Mouse (Mus musculus) forebrain, embryonic 10.5 days (tissue): Measurements from ENCODE around the gene Dnajb13. TPM values are rescaled to one million over a fixed set of nuclear protein-coding genes. Genes with fewer than 3 reads are reported as not detected.

Experiments used
- DNase-seq: peaks from one replicate; pipeline ENCODE4 v3.0.0-alpha.2; 2017; ENCODE audit warnings: low spot score; ENCODE audit errors: extremely low spot score
- H3K27ac ChIP-seq: fragments of 300-500 bp; sonication (generic); 2 replicates; pipeline ENCODE4 v1.5.1; 2016; ENCODE audit warnings: mild to moderate bottlenecking
- H3K27me3 ChIP-seq: fragments of 300-500 bp; sonication (generic); 2 replicates; pipeline ENCODE4 v1.6.1; 2016; ENCODE audit warnings: mild to moderate bottlenecking; ENCODE audit not compliant: poor library complexity, severe bottlenecking
- H3K36me3 ChIP-seq: fragments of 300-500 bp; sonication (generic); replicated peaks from 2 replicates; pipeline ENCODE4 v1.6.1; 2016; ENCODE audit warnings: mild to moderate bottlenecking, moderate library complexity
- H3K4me1 ChIP-seq: fragments of 300-500 bp; sonication (generic); 2 replicates; pipeline ENCODE4 v1.6.1; 2016
- H3K4me3 ChIP-seq: fragments of 300-500 bp; sonication (generic); 2 replicates; pipeline ENCODE4 v1.5.1; 2016; ENCODE audit warnings: mild to moderate bottlenecking, moderate library complexity
- H3K9me3 ChIP-seq: fragments of 300-500 bp; sonication (generic); 2 replicates; pipeline ENCODE4 v1.6.1; 2016; ENCODE audit warnings: mild to moderate bottlenecking, moderate library complexity
- WGBS: fragments of 180-500 bp; shearing (Covaris S2); methylation state at CpG from one replicate; pipeline ENCODE4 v1.1.7; 2016; 5-methylcytosine and 5-hydroxymethylcytosine counted together
- polyA plus RNA-seq: library from polyadenylated mRNA; unstranded; fragments of >200 nt; fragmentation: Nextera tagmentation; extraction: Ambion mirVana; gene quantifications from 2 replicates; pipeline ENCODE4 v1.2.1, GENCODE M21; 2016

Gene Dnajb13
- 0.26 and 0.30 TPM in 2 replicates for polyA plus RNA-seq

DNA sequence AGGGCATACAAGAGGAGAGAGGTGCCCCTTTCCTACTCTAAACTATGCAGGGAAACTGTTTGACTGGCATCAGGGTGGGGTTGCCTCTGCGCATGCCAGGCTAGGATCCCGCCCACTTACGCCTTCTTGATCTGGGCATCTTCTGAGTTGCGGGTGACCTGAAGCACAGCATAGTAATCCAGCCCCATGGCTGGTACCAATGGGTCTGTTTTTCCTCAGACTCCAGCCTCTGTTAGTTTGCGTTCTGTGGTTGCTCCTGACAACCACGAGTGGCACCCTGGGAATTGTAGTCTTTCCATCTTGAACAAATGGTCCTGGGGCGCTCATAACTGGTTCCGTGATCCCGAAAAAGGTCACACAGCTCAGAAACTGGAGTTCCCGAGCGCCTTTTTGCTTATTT is at the start of gene Dnajb13:
Gene Dnajb13 (minus strand): TSS at position 388 of the 400 bp plus-strand sequence.
- H3K9me3 ChIP-seq, result no peaks in the 10 kb centered on the region
- WGBS, result 49% methylated on average over 11 of the region's 11 CpGs
- 0 out of 2 replicates have a peak, but pooled peaks cover 5% of the 10 kb centered on the region for H3K4me1 ChIP-seq
- H3K4me3 ChIP-seq, result no peak within 1 kb of the TSS
- no peak for DNase-seq
- no peak within 1 kb of the TSS for H3K27ac ChIP-seq
- H3K36me3 ChIP-seq, result no peaks in the 10 kb centered on the region
- no peaks in the 10 kb centered on the region for H3K27me3 ChIP-seq

DNA sequence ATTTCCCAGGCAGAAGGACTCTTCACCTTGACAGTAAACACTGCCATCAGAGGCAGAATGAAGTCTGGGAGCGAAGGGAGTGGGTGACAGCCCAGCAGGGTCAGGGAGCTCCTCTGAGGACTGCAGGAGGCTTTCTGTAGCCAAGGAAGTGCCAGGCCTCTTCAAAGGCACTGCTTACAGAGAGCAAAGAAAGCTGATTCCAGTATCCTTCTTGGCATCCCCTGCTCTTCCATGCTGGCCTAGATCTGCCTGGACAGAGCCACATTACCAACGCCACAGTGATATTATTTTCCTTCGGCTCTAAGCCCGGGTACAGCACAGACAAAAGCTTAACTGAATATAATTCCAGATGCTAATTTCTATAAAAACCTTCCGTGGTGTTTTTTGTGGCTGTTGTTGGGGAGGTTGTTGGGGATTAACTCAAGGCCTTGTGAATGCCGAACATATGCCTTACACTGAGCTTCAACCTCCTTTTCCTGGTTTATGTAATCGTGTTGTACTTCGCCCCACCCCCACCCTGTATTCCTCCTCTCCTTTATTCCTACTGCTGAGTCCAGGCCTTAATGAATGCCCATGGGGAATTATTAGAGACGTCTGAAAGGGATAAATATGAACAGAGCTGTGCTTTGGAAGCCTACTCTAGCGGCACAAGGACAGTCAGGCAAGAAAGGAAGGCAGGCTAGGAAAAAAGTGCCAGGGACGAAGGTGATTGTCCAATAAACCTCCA is 47.3 kb upstream of the Dnajb13 start:
- H3K36me3 ChIP-seq, result peaks cover 7% of the 10 kb centered on the region; the same call in 1 of the 2 replicates
- DNase-seq, result no peak
- H3K27me3 ChIP-seq, result no peaks in the 10 kb centered on the region
- H3K27ac ChIP-seq, result no peak overlapping the region
- H3K4me3 ChIP-seq, result no peak overlapping the region
- WGBS, result 83% methylated on average over 11 of the region's 11 CpGs
- H3K4me1 ChIP-seq, result 0 out of 2 replicates have a peak, but pooled peaks cover 4% of the 10 kb centered on the region
- H3K9me3 ChIP-seq, result no peaks in the 10 kb centered on the region

DNA sequence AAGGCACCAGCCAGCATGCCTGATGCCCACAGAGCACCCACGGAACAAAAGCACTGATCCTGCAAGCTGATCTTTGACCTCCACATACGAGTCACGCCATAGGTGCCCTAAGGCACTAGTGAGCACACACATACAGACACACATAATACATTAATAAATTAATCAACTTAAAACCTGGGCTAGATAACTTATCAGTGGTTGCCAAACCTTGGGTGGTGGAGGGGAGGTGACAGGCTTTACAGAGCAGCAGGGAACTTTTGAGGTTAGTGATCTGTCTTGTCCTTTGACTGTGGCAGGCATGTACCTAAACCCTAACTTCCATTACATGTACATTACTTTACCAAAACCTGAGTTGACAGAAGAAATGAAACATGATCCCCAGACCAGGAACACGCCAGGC is 44.6 kb upstream of the Dnajb13 start:
- H3K9me3 ChIP-seq, result no peaks in the 10 kb centered on the region
- H3K36me3 ChIP-seq, result no peaks in the 10 kb centered on the region; the same call in 1 of the 2 replicates
- H3K4me1 ChIP-seq, result peaks cover 17% of the 10 kb centered on the region
- no peak overlapping the region for H3K4me3 ChIP-seq
- DNase-seq, result no peak
- no peaks in the 10 kb centered on the region for H3K27me3 ChIP-seq
- WGBS, result 89% methylated on average over 4 of the region's 4 CpGs
- H3K27ac ChIP-seq, result no peak overlapping the region

DNA sequence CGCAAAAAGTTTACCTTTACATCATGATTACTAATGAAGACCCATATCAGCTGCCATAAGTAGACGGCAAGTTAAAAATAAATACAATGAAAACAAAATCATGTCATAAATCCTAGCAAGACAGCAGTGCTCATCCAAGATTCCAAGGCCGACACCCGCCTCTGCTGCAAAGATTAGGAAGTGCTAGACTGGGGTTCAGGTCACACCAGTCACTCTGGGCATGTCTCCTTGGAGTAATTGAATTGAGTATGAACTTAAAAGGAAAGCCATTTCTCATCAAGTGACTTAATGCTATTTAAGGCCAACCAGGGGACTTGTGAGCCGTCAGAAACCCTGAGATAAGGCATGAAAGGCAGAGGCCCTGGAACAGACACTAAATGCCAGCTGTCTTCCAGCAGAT is 42.5 kb upstream of the Dnajb13 start:
- DNase-seq, result no peak
- no peak overlapping the region for H3K4me3 ChIP-seq
- H3K27me3 ChIP-seq, result no peaks in the 10 kb centered on the region
- no peak overlapping the region for H3K27ac ChIP-seq
- H3K36me3 ChIP-seq, result no peaks in the 10 kb centered on the region; the same call in 1 of the 2 replicates
- H3K9me3 ChIP-seq, result no peaks in the 10 kb centered on the region
- WGBS, result 91% methylated on average over 5 of the region's 5 CpGs
- peaks cover 15% of the 10 kb centered on the region for H3K4me1 ChIP-seq

DNA sequence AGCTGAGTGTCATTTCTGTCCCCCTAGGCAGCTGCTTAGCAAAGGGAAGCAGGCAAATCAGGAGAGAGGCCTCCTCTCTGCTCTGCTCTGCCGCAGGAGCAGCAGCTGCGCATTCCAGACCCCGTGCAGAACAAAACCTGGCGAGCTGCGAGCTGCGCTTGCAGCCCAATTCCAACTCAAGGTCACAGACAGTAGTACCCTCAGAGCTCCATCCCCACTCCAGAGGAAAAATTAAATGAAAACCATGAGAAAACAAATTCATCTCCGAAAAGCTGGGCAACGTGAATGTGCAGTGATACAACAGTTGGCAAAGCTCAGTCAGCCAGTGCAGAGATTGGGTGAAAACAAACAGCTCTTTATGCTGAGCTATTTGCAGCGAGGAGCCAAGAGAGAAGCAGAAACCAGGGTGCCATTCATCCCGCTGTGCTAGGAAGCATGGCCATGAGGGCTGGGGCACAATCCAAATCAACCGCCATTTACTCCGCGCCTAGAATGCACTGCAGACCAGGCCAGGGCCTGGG is 40.7 kb upstream of the Dnajb13 start:
- Histone ChIP-seq H3K9me3 (no peaks in the 10 kb centered on the region), H3K4me3 (no peak overlapping the region), H3K27ac (peak overlapping the region; percentile 81), H3K27me3 (no peaks in the 10 kb centered on the region), H3K4me1 (peaks cover 14% of the 10 kb centered on the region), H3K36me3 (peaks cover 6% of the 10 kb centered on the region; the same call in 1 of the 2 replicates)
- DNase-seq, result peak; percentile 26
- WGBS, result 25% methylated on average over 13 of the region's 13 CpGs

DNA sequence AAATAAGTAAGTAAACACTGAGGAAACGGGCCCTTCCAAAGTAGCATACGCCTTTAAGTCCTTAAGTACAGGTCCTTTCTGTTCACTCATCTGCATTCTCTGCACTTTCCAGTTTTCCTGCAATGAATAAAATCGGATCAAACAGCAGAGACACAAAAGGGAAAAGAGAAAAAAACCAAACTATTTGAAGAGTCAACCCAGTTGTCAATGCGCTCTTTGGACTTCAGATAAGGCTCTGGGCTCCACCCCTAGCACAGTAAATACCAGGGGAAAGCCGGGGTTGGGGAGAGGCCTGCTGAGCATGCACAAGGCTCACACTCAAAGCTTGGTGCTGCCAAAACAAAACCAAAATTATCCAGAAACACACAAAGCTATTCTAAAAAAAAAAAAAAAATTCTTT is 40.2 kb upstream of the Dnajb13 start:
- WGBS, result 67% methylated on average over 5 of the region's 5 CpGs
- H3K36me3 ChIP-seq, result peaks cover 7% of the 10 kb centered on the region; the same call in 1 of the 2 replicates
- no peaks in the 10 kb centered on the region for H3K27me3 ChIP-seq
- H3K4me3 ChIP-seq, result no peak overlapping the region
- peak overlapping the region; percentile 81; the same call in 1 of the 2 replicates for H3K27ac ChIP-seq
- H3K9me3 ChIP-seq, result no peaks in the 10 kb centered on the region
- no peak for DNase-seq
- H3K4me1 ChIP-seq, result peaks cover 14% of the 10 kb centered on the region

DNA sequence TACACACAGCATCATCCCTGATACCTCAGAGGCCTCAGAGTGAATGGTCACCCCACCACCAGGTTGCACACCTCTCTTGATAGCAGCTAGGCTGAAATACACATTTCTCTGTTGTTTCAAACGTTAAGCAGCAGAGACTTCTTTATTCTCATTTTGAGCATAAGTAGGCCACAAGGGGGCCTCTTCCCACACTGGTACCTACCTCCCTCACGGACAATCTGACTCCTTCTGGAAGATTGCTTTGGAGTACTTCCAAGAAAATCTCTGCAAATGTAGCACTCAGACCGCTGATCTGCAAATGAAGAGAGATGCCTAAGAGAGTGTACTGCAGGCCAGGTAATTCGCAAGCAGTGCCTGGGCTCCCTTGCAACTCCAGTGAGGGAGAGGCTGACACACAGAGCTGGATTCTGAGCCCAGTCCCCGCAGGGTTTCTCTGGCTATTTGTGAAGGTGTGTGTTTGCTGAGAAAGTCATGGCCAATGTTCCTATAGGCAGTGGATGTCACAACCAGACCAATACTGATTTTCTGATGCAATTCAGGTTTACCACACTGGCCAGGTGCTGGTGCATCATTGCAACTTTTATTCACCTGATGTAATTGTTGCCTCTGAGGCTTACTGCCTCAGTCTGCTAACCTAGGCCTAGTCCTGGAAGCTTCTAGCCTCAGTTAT is 35.7 kb upstream of the Dnajb13 start:
- Histone ChIP-seq H3K27ac (no peak overlapping the region), H3K4me3 (no peak overlapping the region), H3K9me3 (no peaks in the 10 kb centered on the region), H3K4me1 (peaks cover 9% of the 10 kb centered on the region), H3K36me3 (peaks cover 17% of the 10 kb centered on the region), H3K27me3 (no peaks in the 10 kb centered on the region)
- DNase-seq, result no peak
- WGBS, result 75% methylated on average over 5 of the region's 5 CpGs

DNA sequence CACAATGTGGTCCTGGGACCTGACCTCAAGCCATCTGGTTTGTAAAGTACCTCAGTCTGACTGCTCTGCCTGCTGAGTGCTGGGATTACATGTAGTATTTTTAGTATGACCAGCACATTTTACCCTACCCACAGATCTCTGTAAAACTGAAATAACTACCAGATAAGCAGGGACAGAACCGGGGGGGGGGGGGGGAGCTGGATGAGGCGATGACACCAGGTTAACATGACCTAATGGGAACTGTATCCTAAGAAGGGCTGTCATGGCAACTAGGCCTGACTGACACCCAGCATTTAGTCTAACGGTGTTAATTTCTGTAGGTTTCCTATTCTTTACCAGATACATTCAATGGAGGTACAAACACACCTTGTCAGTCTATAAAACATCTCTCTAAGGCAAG is 35.0 kb upstream of the Dnajb13 start:
- H3K9me3 ChIP-seq, result no peaks in the 10 kb centered on the region
- DNase-seq, result no peak
- H3K4me3 ChIP-seq, result no peak overlapping the region
- 88% methylated on average over 3 of the region's 3 CpGs for WGBS
- H3K27ac ChIP-seq, result no peak overlapping the region
- H3K4me1 ChIP-seq, result peaks cover 2% of the 10 kb centered on the region
- H3K27me3 ChIP-seq, result no peaks in the 10 kb centered on the region
- H3K36me3 ChIP-seq, result peaks cover 17% of the 10 kb centered on the region

DNA sequence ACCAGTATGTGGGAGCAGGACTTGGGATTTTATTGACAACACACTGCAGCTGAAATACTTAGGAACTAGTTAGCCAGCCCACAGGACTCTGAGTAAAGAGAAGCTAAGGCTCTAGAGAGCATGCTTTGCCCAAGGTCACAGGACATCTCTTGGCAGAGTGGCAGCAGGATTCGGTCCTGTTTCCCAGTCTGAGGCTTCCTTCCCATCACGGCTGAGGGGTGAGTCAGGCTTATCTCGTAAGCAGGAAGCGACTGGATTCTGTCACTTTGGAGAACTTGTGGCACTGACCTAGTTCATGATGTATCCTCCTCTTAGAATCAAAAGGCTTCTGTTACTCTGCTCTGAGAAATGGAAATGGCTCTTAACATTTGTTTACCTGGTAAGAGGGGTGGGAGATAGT is 32.9 kb upstream of the Dnajb13 start:
- H3K4me3 ChIP-seq, result no peak overlapping the region
- no peak overlapping the region for H3K27ac ChIP-seq
- 86% methylated on average over 4 of the region's 4 CpGs for WGBS
- no peak for DNase-seq
- no peaks in the 10 kb centered on the region; the same call in 1 of the 2 replicates for H3K27me3 ChIP-seq
- no peaks in the 10 kb centered on the region for H3K9me3 ChIP-seq
- peaks cover 17% of the 10 kb centered on the region for H3K36me3 ChIP-seq
- no peaks in the 10 kb centered on the region for H3K4me1 ChIP-seq

DNA sequence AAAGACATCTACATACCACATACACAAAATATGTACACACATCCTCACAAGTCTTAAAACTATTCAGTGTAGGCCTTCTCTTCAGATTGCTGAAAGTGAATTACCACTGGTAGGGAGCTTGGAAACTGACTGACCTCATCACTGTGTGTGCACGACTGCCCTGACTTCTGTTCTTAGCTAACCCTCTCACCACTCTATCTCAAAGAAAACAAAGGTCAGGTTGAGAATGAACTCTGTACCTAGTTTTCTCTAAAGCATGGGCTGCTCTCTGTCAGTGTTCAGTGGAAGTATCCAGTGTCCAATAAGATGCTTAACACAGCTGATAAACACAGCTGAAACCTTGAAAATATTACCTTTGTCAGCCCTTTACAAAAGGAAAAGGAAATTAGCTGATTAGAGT is 29.7 kb upstream of the Dnajb13 start:
- H3K27ac ChIP-seq, result no peak overlapping the region
- H3K36me3 ChIP-seq, result peaks cover 19% of the 10 kb centered on the region
- no peaks in the 10 kb centered on the region for H3K4me1 ChIP-seq
- H3K9me3 ChIP-seq, result no peaks in the 10 kb centered on the region
- no peak for DNase-seq
- 76% methylated on average over 1 of the region's 1 CpGs for WGBS
- H3K27me3 ChIP-seq, result no peaks in the 10 kb centered on the region; the same call in 1 of the 2 replicates
- no peak overlapping the region for H3K4me3 ChIP-seq

DNA sequence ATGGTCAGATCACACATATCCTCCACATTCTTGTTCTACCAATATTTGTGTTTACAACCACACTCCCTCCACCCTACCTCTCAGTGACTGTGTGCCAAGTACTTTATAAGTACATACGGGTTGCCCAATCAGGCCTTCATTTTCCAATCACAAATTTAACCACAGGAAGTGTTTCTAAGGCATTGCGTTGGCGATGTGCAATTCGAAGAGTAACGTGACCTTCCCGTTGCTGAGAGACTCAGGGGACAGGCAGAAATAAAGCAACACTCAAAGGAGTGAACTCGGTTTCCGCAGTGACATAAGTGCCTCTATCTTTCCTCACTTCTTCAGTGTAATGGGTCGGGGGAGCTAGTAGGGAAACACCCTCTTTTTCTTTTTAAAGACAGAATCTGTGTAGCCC is 24.8 kb upstream of the Dnajb13 start:
- WGBS, result 95% methylated on average over 9 of the region's 9 CpGs
- Histone ChIP-seq H3K4me1 (peaks cover 14% of the 10 kb centered on the region), H3K4me3 (no peak overlapping the region), H3K27ac (no peak overlapping the region), H3K27me3 (no peaks in the 10 kb centered on the region; the same call in 1 of the 2 replicates), H3K36me3 (peaks cover 18% of the 10 kb centered on the region), H3K9me3 (no peaks in the 10 kb centered on the region)
- DNase-seq, result no peak

DNA sequence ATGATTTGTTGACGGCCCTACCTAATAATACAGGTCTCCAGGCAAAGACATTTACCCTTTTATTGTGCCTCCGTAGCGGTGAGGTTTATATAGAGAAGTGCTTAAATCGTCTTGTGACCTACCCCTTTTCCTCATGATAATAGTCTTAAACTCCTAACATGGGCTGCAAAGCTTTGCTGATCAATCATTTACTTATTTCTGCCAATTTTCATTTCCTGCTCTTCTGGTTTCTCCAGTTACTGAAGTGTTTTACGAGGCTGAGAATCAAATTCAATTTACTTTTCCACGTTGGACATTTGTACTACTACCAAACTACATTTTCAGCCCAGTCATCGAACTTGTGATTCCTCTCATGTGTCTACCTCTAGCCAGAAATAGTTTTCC is 22.8 kb upstream of the Dnajb13 start:
- Histone ChIP-seq H3K36me3 (peaks cover 18% of the 10 kb centered on the region), H3K4me1 (peaks cover 14% of the 10 kb centered on the region), H3K27me3 (no peaks in the 10 kb centered on the region), H3K27ac (peak overlapping the region; percentile 87), H3K9me3 (no peaks in the 10 kb centered on the region), H3K4me3 (peak overlapping the region; percentile 71)
- DNase-seq, result no peak
- 35% methylated on average over 7 of the region's 7 CpGs for WGBS
